Mouse (Mus musculus) left cerebral cortex, postnatal 4 days (tissue): Measurements from ENCODE around the gene Pip5k1c. TPM values are rescaled to one million over a fixed set of nuclear protein-coding genes. Genes with fewer than 3 reads are reported as not detected.
A peak's percentile ranks its signal among the peaks of the same experiment; 100 is the strongest.

ENCODE experiments used
- DNase-seq: peaks from one replicate; pipeline ENCODE4 v3.0.0-alpha.2; 2022
- intact Hi-C: fragments of 180-260 bp; cut with DNase I; formaldehyde crosslinking; loops from one replicate; pipeline ENCODE4 v1.15.1; 2025
- total RNA-seq, 2 experiments: library from RNA; stranded (reverse); gene quantifications; 2 replicates each; pipeline ENCODE4 v1.2.3; 2021

The Pip5k1c gene
- total RNA-seq, 2 experiments from 2014 or later: 295 to 304 TPM

DNA sequence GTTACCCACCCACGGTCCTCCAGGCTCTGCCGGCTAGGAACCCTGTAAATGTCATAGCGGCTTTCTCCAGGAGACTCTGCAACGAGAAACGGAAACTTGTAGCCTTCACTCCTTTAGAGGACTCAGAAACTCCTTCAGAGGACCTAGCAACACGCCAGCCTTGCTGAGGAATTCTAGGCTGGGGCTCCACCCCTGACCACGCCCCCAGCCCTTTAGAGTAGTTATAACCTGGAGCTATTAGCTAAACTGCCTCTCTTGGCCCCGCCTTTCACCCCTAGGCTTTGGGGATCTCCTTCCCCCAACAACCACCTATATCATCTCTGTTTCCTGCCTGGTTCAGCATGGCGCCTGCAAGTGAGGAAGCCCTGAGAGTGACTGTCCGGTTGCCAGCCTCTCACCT is 13.3 kb upstream of the Pip5k1c start:
- intact Hi-C loops: no loop called here

DNA sequence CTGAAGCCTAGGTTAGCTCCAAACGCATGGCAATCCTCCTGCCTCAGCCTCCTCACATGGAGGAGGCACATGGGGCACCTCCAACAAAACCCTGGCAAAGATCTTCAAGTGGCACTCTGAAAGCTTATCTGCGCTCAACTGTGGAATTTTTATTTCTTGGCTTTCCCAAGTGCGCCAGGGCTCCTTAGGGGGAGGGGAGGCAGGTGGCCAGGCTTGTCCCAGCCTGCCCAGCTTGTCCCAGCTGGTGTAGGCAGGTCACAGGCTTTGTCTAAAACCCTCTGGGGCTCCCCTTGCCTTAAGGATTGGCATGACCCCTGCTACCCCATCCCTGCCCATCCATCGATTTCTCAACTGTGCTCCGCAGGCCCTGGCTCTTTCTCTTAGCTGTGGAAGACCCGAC is 8.6 kb upstream of the Pip5k1c start:
- intact Hi-C loops: loop anchor here (10.0 kb wide), 1 partner anchor 171 kb away; the partner anchor contains the start of gene Nfic
- no peak for DNase-seq

More for the DNA sequence above, 13.3 kb upstream of the Pip5k1c start:
- no peak for DNase-seq

DNA sequence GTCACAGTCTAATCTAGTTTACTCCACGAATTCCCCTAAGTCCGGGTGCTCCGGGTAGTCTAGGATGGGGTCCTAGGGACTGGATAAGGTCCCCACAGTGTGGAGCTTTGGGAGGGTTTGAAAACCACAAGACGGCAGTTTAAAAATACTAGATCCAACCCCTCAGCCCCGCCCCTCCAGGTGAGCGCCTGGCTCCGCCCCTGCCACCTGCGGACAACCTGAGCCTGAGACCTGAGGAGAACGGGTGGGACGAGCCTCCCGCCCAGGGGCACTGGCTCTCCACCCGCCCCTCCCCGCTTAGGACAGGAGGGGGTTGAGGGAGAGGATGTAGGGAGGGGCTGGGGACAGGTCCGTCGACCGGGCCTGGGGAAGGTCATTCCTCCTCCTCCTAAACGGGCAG is 8.0 kb upstream of the Pip5k1c start:
- no peak for DNase-seq
- intact Hi-C loops: loop anchor here (5.0 to 10.0 kb wide), 2 partner anchors 68 to 170 kb away; partner anchors contain the start of genes Hmg20b and Nfic

DNA sequence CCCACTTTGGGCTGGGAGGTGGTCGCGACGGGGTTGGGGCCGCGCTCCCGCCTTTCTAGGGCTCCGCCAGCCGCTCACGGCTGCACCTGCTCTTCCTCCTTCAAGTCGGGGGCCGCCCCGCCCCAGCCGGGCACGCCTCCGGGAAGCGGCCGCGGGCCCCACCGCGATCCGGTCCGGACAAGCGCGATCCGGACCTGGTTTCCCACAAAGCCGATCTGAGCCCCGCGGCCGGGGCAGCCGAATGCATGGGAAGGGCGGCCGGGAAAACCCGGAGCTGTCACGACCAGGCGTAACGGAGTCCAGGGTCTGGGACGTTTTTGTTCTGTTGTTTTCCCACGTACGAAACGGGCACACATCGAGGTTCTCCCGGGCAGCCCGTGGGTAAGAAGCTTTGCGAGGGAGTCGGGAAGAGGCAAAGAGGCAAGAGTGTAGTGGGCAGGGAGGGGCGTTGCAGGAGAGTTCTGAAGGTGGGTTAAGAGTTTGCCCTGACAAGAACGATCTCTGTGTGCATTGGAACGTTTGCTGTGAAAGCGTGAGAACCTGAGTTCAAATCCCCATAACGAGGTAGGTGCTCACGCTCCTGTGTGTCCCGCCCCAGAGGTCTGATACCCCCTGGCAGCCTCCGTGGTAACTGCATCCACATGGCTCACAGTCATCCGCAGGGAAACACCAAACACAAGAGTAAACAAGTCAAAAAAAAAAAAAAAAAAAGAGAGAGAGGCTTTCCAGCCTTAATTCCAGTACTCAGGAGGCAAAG is 6.9 kb upstream of the Pip5k1c start:
- DNase-seq: peak; percentile 90
- intact Hi-C loops: loop anchor here (5.0 to 10.0 kb wide), 2 partner anchors 66 to 169 kb away; partner anchors contain the start of genes Hmg20b and Nfic

DNA sequence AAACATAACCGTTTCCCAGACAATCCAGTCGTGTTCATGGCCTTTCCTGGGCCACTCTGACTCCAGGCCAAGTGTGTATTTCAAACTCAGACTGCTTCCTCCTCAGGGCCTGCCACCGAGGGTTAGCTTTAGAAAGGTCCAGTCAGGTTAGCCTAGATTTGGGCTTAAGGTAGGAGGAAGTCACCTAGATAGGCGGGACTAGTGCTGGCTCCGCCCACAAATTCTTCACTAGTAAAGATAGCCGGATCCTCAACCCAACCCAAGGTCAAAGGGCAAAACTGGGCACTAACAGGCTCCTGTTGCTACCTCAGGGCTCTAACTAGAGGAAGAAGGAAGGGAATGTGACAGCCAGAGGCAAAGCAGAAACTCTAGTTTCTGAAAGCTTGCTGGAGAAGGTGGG is 6.2 kb upstream of the Pip5k1c start:
- intact Hi-C loops: loop anchor here (5.0 to 10.0 kb wide), 2 partner anchors 66 to 168 kb away; partner anchors contain the start of genes Hmg20b and Nfic
- DNase-seq: no peak

DNA sequence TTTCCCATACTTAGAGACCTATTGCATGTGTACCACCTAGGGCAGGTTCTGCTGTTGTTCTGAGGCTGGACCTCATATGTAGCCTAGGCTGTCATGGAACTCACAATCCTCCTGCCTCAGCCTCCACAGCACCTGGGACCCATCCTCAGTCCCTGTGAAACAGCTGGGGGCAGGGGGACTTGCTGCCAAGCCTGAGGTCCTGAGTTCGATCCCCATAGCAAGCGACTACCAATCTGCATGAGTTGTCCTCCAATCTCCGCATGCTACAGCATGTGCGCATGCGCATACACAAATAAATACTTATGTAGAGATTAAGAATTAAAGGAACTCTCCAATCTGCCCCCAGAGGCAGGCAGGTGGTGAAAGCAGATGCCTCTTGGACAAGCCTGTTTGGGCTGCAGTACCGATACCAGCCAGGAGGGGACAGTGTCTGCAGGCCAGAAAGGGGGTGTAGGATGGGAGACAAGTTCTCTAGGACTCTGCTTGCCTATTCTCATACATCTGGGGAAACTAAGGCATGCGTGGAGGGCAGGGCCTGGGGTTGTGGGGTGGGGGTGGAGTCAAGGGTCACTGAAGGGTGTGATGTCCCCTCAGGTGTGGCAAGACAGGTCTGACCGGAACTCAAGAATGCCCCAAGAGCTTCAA is 5.1 kb upstream of the Pip5k1c start:
- peak; percentile 58 for DNase-seq

DNA sequence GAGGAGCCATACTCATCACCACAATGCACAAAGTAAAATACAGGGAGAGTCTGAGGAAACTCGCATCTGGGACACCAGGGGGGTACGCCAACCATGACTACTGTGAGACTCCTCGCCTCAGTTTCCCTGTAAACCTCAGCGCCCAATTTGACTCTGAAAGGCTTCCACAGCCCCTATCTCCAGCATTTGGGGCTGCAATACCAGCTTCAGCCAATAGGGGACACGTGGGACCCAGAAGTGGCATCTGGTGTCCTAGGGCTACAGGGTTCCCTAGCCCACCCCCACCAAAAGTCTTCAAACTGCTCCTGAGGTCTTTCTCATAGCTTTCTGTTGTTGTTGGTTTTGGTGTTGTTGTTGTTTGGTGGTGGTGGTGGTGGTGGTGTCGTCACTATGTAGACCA is 4.2 kb upstream of the Pip5k1c start:
- intact Hi-C loops: loop anchor here (5.0 to 10.0 kb wide), 2 partner anchors 64 to 166 kb away; partner anchors contain the start of genes Hmg20b and Nfic
- DNase-seq: peak; percentile 51

More for the DNA sequence above, 5.1 kb upstream of the Pip5k1c start:
- intact Hi-C loops: loop anchor here (5.0 to 10.0 kb wide), 2 partner anchors 65 to 167 kb away; partner anchors contain the start of genes Hmg20b and Nfic

DNA sequence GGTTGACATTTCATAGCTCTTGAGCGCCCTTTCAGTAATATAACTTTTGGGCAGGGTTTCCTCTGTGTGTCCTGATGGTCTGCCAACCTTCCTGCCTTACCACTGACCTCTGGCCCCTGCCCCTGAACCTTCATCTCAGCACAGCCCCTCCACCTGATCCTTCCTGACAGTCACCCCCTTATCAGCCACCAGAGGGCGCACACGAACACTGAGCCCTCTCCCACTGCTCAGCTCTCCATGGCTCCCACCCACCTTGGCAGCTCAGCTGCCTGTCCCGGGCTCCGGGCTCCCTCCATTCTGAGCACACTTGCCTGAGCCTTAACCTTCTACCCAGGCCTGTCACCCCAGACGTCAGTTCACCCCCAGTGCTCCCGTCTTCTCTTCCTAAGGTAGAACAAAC is 3.5 kb upstream of the Pip5k1c start:
- DNase-seq: peak; percentile 75
- intact Hi-C loops: loop anchor here (5.0 to 10.0 kb wide), 2 partner anchors 63 to 166 kb away; partner anchors contain the start of genes Hmg20b and Nfic

DNA sequence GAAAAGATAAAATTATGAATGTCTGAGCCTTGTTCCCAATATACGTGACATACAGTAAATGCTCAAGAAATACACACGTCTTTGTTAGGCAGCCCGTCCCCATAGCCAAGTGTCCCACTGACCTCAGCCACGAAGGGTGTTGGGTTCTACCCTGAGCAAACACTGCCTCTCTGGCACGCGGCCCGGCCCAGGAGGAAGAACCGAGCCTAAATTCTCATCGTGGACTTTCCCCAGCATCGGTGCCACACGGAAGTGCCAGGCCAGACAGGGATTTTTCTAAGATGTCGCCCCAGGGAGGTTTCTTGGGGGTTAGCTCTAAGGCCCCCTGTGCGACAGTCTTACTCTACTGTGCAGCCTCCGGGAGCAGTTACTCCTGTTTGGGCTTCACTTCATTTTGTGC is 3.0 kb upstream of the Pip5k1c start:
- intact Hi-C loops: loop anchor here (5.0 to 10.0 kb wide), 2 partner anchors 62 to 165 kb away; partner anchors contain the start of genes Hmg20b and Nfic
- no peak for DNase-seq

DNA sequence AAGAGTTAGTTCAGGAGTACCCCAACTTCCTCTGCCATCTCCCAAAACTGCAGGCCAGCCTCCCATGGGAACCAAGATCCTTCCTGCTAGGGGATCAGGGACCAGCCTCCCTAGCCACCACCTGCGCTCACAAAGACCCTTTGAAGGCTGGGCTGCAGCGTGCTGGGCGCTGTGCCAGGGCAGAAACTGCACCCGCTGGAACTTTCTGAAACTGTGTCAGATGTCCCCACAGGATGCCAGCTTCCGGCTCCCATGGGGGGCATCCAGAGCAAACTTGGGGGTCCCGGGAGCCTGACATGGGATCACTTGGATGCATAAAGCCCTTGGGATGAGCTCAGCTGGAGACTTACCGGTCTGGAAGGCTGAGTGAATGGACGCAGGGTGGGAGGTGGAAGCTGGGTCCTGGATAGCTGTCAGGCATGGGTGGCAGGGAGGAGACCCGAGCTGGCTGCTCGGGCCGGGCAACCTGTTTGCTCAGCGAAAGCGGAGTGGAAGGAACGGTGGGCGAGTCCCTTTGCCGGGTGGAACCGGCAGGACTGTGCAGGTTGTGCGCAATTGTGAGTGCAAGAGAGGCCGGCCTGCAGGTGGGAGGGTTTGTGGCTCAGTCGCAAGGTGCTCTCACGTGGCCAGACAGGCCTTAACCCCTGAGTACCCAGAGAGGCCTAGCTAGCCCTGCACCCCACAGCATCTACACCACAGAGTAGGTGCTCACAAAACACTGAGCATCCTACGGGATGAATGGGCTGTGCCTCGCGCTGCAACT is 1.9 kb upstream of the Pip5k1c start:
- no peak for DNase-seq
- intact Hi-C loops: no loop called here

DNA sequence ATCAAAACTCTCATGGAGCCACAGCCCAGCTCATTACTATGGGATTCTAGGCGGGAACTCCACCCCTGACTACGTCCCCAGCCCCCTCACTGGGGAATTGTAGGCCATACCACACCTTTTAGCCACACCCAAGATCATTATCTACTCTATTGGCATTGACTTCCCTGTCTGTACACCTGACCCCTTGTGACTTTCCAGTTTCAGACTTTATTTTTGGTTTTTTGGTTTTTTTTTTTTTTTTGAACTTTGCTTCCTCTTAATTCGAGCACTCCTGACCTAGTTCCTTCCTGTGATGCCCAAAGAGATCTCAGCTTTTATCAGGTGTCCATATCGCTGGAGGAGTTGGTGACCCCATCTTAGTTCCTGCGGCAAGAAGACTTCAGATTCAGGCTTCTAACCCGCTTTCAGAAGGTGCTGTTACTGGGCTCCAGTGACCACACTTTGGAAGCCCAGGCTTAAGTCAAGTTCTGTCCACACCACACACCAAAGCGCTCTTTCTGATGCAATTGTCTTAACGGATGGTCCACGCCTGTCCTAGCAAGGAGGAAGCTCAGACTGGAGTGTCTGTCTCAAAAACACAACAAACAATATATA is 1.2 kb upstream of the Pip5k1c start, which contains the start of gene Tjp3:
Gene Tjp3 (minus strand): TSS at position 71 of the 594 bp plus-strand sequence.
- no peak for DNase-seq
- intact Hi-C loops: loop anchor here (2.0 kb wide), 1 partner anchor 27 kb away; no protein-coding TSS in a partner anchor

DNA sequence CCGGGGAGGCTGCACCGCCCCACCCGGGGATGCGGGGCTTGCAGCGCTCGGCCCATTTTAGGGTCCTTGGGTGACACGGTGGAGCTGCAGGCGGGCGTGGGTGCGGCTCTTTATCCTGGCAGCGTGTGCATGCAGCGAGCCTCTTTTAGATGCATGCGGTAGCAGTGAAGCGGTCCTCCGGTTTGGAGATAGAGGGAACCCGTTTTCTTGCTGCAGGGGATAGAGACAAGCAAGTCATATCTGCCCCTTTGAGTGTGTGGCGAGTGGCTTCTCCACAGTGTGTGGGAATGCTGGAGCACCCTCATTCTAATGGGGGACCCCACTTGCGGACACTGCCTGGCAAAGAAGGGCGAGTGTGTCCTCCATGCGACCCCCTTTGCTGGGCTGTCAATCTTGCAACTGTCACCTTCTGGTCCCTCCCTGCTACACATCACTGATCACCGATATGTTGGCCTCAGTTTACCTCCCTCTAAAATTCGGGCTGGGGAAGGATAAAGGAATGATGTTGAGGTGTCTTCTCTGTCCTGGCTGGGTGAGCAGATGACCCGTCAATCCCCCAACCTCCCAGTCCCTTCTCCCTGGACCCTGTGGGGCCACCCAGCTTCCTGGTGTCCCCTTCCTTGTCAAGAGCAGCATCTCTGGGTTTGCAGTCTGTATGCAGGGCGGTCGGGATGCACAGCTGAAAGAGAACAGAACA is 719 bp downstream of the Pip5k1c start:
- intact Hi-C loops: loop anchor here (2.0 kb wide), 1 partner anchor 25 kb away; no protein-coding TSS in a partner anchor
- no peak for DNase-seq

DNA sequence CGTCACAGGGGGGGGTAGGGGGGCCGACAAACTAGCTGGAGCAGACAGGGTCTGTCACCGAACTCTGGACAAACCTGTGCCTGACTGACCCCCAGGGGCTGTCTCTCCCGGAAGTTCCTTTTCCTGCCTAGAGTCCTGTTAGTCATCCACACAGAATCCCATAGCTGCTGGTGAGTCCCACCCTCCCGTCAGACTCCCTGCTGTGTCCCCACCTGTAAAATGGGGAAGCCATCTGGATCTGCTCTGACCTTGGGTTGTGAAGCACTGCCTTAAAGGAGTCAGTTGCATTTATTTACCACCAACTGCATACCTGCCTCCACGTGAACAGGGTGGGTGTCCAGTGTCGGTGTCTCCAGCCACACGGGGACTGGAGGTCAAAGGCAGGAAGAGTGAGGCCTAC is 1.7 kb downstream of the Pip5k1c start:
- no peak for DNase-seq
- intact Hi-C loops: no loop called here

DNA sequence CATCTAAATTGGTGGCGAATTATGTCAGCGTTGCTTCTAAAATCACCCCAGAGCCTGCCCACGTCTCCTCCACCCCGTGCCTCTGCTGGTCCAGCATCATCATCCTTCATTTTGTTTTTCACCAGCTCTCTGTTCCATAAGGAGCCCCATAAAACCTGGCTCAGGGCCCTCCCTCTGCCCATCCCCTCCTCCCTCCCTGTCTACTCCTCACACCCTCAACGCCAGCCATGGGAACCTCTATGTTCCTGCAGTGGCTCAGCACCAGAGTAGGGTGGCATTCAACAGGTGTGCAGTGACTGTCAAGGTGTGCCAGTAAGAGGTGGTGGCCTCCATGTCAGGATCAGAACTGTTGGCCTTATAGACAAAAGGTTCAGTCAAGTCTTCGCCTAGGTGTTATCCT is 2.4 kb downstream of the Pip5k1c start:
- DNase-seq: no peak
- intact Hi-C loops: no loop called here

DNA sequence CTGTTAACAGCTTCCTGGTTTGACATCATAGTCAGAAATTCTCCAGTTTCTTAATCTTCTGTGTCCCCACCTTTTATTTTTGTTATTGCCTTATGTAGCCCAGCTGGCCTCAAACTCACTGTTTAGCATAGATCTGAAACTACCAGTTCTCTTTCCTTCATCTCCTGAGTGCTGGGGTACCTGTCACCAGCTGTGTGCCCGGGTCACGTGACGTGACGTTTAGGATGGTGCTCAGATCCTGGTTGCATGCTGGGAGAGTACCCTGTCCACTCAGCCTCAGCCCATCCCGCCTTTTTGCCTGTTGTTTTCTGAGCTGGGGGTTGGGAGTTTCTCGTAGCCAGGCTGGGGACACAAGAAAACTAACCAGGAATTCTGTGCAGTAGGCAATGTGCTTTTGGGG is 4.5 kb downstream of the Pip5k1c start:
- intact Hi-C loops: no loop called here
- DNase-seq: no peak

DNA sequence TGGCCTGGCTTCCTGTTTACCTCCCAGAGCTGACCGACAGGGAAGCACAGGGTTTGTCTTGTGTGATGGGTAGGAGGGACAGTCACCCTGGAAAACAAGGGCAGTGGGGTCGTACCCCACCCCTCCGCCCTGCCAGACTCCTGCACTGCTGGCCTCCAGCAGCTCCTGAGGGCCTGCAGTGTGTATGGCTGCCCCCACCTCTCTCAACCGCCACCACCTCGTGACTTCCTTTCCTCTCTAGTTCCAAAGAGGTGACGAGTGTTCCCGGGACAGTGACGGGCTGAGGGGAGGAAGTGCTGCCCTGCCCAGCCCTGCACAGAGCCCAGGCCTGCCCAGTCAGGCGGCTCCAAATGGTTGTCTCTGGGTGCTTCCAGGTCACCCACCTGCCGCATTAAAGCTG is 5.1 kb downstream of the Pip5k1c start:
- intact Hi-C loops: no loop called here
- DNase-seq: no peak

DNA sequence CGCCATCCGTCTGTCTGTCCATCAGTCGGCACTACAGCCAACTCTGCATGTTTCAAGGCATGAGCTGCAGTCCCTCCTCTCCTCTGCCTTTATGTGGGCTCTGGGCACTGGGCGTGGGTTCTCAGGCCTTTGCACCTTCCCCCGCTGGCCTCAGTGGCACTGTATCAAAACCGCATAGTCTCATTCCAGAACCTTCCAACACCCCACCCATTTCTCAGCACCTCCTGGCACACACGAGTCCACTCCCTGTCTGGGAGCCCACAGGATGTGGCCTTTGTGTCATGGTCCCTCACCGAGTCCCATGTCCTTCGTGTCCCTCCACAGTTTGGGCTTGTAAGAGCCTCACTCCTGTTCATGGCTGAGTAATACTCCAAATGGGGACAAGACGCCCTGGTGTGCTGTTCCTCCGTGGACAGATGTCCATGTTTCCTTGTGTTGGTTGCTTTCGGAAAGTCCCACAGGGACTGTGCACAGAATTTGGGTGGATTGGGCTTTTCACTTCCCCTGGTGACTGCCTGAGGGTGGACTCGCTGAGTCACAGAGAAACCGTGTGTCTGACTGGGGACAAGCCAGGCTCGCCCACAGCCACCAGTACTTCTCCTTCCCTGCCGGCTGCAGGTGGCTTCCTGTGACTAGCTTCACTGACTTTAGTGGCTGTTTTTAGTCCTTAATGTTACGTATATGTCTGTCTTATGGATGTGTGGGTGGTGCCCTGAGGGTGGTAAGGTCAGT is 5.8 kb downstream of the Pip5k1c start:
- intact Hi-C loops: no loop called here
- no peak for DNase-seq

DNA sequence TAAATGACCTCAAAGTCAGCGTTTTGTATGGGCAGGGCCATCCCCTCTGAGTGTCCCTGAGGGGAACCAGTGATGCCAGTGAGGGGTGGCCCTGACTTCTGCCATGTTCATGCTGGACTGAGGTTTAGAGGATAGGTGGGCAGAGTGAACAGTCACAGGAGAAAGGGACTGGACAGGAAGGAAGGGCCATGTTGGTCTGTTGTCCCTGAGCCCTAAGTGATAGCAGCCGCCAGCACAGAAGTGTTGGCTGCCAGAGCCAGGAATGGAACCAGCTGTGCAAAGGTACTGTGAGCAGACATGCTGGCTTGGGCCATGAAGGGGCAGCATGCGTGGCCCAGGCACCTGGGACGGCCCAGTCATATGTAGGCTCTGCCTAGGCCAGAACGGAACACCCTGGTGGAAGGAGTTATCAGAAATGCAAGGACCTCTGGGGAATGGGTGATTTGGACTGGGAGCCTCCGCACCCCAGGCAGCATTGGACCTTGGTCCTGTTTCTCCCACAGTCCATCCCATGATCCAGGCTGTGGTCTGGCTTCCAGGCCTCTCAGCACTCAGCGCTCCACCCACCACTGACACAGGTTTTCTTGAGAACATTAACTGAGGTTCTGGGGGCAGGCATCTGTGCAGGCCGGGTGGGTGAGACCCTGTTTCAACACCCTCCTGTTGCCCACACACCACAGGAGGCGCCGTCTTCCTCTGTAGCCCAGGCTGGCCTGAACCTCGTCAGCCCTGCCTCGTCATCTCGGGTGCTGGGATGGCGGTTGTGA is 7.0 kb downstream of the Pip5k1c start:
- DNase-seq: no peak
- intact Hi-C loops: no loop called here
